Mouse (Mus musculus): ENCODE results near the gene Col27a1. TPM values are rescaled to one million over a fixed set of nuclear protein-coding genes. Genes with fewer than 3 reads are reported as not detected.

Col27a1 gene
- polyA plus RNA-seq, 1 experiment from 2014 or later = 20.5 TPM

DNA sequence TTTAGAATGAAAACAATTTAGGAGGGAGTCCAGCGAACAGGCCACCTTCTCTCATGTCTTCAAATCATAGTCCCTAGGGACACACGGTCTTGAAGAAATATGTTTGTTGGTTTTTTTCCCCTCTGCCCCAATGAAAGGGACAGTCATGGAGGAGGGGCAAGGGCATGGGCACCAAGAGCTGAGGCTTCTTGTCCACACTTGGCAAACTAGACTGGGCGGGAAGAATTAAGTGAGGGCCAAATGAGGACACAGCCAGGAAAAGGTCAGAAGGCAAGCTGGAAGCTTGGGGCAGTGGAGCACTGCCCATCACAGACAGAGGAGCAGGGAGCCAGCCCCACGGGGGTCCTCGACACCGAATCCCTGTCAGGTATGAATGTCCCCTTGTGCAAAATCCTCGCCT, 9.9 kb upstream of the Col27a1 start:
- Histone ChIP-seq H3K9me3 (no peaks in the 10 kb centered on the region), H3K4me2 (no peak overlapping the region), H3K27me3 (no peaks in the 10 kb centered on the region), H3K36me3 (no peaks in the 10 kb centered on the region), H3K9ac (replicated peaks) (no peak overlapping the region), H3K27ac (no peak overlapping the region), H3K4me1 (replicated peaks) (peaks cover 11% of the 10 kb centered on the region), H3K4me3 (replicated peaks) (no peak overlapping the region)
- no peak for ATAC-seq (ENCODE audit: insufficient number of reproducible peaks, insufficient read depth, low FRiP score, low TSS enrichment, low read depth)
- 87% methylated on average over 7 of the region's 7 CpGs for WGBS

DNA sequence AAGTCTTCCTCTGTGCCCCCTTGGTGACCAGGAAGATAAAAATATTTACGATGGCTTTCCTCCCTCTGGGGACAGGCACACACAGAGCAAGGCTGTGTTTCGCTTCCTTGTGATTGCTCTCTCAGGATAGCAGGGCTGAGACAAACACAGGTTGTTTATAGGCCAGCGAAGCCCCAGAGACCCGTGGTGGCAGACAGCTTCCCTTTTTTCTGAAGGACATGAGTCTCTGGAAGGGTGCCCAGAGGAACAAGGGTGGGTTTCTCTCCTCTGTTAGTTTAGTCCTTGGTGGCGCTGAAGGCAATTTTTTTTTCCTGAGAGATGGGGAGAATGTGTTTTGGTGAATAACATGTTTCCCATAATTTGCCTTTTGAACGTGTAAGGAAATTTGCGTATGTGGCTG, 8.2 kb upstream of the Col27a1 start:
- H3K9ac ChIP-seq (replicated peaks) = no peak overlapping the region
- 62% methylated on average over 7 of the region's 7 CpGs for WGBS
- no peak overlapping the region for H3K4me2 ChIP-seq
- no peak for ATAC-seq (ENCODE audit: insufficient number of reproducible peaks, insufficient read depth, low FRiP score, low TSS enrichment, low read depth)
- H3K9me3 ChIP-seq = no peaks in the 10 kb centered on the region
- no peaks in the 10 kb centered on the region for H3K27me3 ChIP-seq
- H3K4me1 ChIP-seq (replicated peaks) = peaks cover 11% of the 10 kb centered on the region
- H3K36me3 ChIP-seq = no peaks in the 10 kb centered on the region
- no peak overlapping the region for H3K4me3 ChIP-seq (replicated peaks)
- no peak overlapping the region for H3K27ac ChIP-seq

DNA sequence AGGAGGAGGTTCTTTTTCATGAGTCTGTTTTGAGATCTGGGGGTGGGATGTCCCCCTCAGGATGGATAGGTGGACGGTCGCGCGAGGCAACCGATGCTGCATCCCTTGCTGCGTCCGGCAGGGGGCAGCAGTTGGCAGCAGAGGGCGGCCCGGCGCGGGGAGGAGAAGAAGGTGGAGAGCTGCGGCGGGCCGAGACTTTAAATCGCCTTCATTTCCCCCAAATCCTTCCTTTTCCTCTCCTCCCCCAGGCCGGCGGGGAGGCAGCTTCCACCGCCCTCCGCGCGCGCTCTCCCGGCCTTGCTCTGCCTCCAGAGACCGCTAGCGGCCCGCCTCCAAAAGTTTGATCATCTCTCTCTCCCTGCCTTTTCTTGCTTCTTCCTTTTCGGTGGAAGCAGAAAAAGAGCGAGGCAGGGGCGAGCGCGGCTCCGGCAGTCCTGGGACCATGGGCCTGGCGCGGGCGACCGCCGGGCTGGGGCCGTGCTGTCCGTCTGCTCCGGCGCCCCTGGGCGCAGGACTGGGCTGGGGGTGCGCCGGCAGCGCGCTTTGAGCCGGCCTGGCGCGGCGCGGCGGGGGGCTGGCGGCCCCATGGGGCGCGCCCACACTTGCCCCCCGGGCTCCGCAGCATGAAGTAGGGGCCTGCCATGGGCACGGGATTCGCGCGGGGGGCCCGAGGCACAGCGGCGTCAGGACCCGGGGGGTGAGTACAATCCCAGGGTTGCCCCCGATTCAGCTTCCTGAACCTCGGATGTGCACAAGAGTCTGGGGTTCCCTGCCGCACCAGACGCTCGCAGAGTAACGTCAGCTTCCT, 1.6 kb downstream of the Col27a1 start:
- peak overlapping the region; percentile 95 for H3K4me2 ChIP-seq
- H3K9ac ChIP-seq (replicated peaks) = peak overlapping the region; percentile 96
- H3K4me3 ChIP-seq (replicated peaks) = peak overlapping the region; percentile 91
- WGBS = under 1% methylated on average over 71 of the region's 71 CpGs
- H3K36me3 ChIP-seq = peaks cover 9% of the 10 kb centered on the region; the same call in 1 of the 2 replicates
- H3K27me3 ChIP-seq = peaks cover 26% of the 10 kb centered on the region
- H3K9me3 ChIP-seq = no peaks in the 10 kb centered on the region
- ATAC-seq (ENCODE audit: insufficient number of reproducible peaks, insufficient read depth, low FRiP score, low TSS enrichment, low read depth) = 0 out of 2 replicates have a peak, but pooled peaks have one; percentile 2
- peaks cover 46% of the 10 kb centered on the region for H3K4me1 ChIP-seq (replicated peaks)
- peak overlapping the region; percentile 88 for H3K27ac ChIP-seq

DNA sequence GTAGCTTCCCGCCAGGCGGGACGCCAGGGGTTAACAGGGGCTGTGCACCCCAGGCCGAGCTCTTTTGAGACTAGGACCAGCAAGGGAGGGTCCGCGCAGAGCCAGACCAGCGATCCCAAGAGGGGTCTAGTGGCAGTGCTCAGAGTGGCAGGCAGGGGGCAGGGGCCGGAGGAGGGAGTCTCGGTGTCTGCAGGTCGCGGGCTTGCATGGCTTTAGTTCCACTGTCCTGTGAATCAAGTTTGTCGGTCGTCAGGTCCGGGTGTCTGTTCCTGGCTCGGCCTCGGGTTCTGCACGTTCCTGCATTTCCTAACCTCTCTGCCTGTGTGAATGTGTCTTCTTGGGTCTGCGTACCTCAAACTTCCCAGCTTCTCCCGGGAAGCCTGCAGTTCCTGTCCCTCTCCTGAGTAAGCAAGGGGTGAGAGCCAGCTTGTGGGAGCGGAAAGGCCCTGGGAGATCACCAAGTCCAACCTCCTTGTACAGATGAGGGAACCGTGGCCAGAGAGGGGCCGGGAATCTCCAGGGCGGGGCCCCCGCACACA, 2.3 kb downstream of the Col27a1 start:
- H3K4me2 ChIP-seq = peak overlapping the region; percentile 95
- peak overlapping the region; percentile 91 for H3K4me3 ChIP-seq (replicated peaks)
- 2% methylated on average over 24 of the region's 24 CpGs for WGBS
- no peaks in the 10 kb centered on the region for H3K9me3 ChIP-seq
- peak overlapping the region; percentile 96 for H3K9ac ChIP-seq (replicated peaks)
- H3K27me3 ChIP-seq = peaks cover 26% of the 10 kb centered on the region
- peaks cover 15% of the 10 kb centered on the region; the same call in 1 of the 2 replicates for H3K36me3 ChIP-seq
- H3K4me1 ChIP-seq (replicated peaks) = peaks cover 46% of the 10 kb centered on the region
- peak; percentile 44 for ATAC-seq (ENCODE audit: insufficient number of reproducible peaks, insufficient read depth, low FRiP score, low TSS enrichment, low read depth)
- peak overlapping the region; percentile 88 for H3K27ac ChIP-seq

DNA sequence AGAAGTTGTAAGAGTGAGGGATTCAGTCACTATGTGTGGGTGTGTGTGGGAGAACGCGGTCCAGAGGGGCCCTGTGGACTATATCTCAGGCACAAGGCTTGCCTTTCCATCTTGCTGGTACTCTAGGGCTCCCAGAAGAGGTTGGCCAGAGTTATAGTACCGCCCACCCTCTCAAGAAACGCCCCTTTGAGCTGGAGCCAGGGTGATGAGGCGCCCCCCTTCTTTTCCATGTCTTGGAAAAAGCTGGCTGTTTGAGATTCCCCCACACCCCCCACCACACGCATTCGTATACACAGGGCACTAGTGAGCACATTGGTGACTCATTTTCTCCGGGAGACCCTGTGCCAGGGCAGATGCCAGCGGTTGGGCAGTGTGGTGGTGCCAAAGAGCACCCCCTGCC, 2.8 kb downstream of the Col27a1 start:
- peaks cover 46% of the 10 kb centered on the region for H3K4me1 ChIP-seq (replicated peaks)
- H3K27ac ChIP-seq = peak overlapping the region; percentile 88; the same call in 1 of the 2 replicates
- ATAC-seq (ENCODE audit: insufficient number of reproducible peaks, insufficient read depth, low FRiP score, low TSS enrichment, low read depth) = peak; percentile 18
- peaks cover 20% of the 10 kb centered on the region for H3K36me3 ChIP-seq
- 31% methylated on average over 9 of the region's 9 CpGs for WGBS
- H3K9me3 ChIP-seq = no peaks in the 10 kb centered on the region
- peaks cover 23% of the 10 kb centered on the region for H3K27me3 ChIP-seq
- peak overlapping the region; percentile 91 for H3K4me3 ChIP-seq (replicated peaks)
- H3K9ac ChIP-seq (replicated peaks) = peak overlapping the region; percentile 96
- peak overlapping the region; percentile 95 for H3K4me2 ChIP-seq

DNA sequence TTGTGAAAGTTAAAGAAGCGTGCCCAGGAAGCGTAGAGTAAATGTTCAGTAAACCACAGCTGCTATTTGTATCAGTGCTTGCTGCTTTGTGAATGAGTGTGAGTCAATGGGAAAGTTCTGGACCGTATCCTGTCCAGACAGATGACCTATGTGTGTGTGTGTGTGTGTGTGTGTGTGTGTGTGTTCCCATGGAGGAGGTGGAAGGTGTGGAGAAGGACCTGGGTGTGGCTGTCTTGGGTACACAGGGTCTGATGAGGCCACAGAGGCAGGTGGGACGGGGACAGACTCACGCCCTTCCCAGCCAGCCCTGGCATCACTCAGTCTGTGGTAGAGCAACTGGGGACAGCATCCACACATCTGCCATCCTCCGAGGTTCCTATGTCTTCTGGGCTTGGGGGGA, 3.7 kb downstream of the Col27a1 start:
- Histone ChIP-seq H3K9me3 (no peaks in the 10 kb centered on the region), H3K4me2 (peak overlapping the region; percentile 95), H3K27me3 (peaks cover 17% of the 10 kb centered on the region), H3K4me1 (replicated peaks) (peaks cover 46% of the 10 kb centered on the region), H3K36me3 (peaks cover 30% of the 10 kb centered on the region), H3K9ac (replicated peaks) (peak overlapping the region; percentile 96; the same call in 1 of the 2 replicates), H3K27ac (0 out of 2 replicates have a peak overlapping the region, but pooled peaks have one; percentile 42), H3K4me3 (replicated peaks) (peak overlapping the region; percentile 91; the same call in 1 of the 2 replicates)
- ATAC-seq (ENCODE audit: insufficient number of reproducible peaks, insufficient read depth, low FRiP score, low TSS enrichment, low read depth) = no peak
- 85% methylated on average over 6 of the region's 6 CpGs for WGBS

DNA sequence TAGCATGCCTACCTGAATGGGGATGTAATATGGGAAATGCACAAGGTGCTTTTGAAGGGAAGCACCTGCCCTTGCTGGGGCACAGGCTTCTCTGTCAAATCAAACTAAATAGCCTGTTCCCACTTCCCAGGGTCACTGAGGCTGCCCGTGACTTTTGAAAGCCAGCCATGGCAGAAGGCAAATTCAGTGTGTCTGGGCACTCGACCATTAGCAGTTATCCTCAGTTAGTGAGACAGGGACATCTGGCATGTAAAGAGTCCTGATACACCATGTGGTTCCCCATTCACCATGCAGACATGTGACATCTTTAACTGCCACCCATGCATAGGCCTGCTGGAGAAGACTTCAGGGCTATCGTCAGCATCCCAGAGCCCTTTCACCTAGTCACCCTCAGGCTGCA, 5.3 kb downstream of the Col27a1 start:
- 88% methylated on average over 3 of the region's 3 CpGs for WGBS
- H3K4me1 ChIP-seq (replicated peaks) = peaks cover 39% of the 10 kb centered on the region
- ATAC-seq (ENCODE audit: insufficient number of reproducible peaks, insufficient read depth, low FRiP score, low TSS enrichment, low read depth) = no peak

DNA sequence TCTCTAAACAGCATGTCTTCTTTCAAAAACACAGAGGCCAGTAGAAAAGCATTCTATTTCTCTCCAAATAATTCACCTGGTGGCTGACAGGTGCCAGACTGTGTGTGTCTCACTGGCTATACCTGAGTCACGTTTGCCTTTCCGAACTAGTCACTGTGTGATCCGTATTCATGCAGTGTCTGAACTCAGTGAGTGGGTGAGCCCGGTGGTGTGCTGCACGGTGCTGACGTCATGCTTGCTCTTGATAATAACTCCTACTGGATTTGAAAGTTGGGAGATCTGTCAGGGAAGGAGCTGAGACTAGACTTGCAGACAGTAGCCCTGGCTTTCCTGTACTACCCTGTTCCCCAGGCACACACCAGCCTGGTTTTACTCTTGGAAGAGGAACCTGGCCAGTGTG, 5.8 kb downstream of the Col27a1 start:
- no peak for ATAC-seq (ENCODE audit: insufficient number of reproducible peaks, insufficient read depth, low FRiP score, low TSS enrichment, low read depth)
- Histone ChIP-seq H3K4me3 (replicated peaks) (no peak overlapping the region), H3K36me3 (peaks cover 51% of the 10 kb centered on the region), H3K9ac (replicated peaks) (no peak overlapping the region), H3K4me2 (no peak overlapping the region), H3K27ac (no peak overlapping the region), H3K4me1 (replicated peaks) (peaks cover 34% of the 10 kb centered on the region), H3K27me3 (peaks cover 1% of the 10 kb centered on the region; the same call in 1 of the 2 replicates), H3K9me3 (no peaks in the 10 kb centered on the region)
- 86% methylated on average over 6 of the region's 6 CpGs for WGBS

More for the DNA sequence above, 5.3 kb downstream of the Col27a1 start:
- no peak overlapping the region for H3K27ac ChIP-seq
- H3K9ac ChIP-seq (replicated peaks) = no peak overlapping the region
- H3K9me3 ChIP-seq = no peaks in the 10 kb centered on the region
- peaks cover 45% of the 10 kb centered on the region for H3K36me3 ChIP-seq
- no peak overlapping the region for H3K4me3 ChIP-seq (replicated peaks)
- H3K4me2 ChIP-seq = no peak overlapping the region
- peaks cover 7% of the 10 kb centered on the region; the same call in 1 of the 2 replicates for H3K27me3 ChIP-seq

DNA sequence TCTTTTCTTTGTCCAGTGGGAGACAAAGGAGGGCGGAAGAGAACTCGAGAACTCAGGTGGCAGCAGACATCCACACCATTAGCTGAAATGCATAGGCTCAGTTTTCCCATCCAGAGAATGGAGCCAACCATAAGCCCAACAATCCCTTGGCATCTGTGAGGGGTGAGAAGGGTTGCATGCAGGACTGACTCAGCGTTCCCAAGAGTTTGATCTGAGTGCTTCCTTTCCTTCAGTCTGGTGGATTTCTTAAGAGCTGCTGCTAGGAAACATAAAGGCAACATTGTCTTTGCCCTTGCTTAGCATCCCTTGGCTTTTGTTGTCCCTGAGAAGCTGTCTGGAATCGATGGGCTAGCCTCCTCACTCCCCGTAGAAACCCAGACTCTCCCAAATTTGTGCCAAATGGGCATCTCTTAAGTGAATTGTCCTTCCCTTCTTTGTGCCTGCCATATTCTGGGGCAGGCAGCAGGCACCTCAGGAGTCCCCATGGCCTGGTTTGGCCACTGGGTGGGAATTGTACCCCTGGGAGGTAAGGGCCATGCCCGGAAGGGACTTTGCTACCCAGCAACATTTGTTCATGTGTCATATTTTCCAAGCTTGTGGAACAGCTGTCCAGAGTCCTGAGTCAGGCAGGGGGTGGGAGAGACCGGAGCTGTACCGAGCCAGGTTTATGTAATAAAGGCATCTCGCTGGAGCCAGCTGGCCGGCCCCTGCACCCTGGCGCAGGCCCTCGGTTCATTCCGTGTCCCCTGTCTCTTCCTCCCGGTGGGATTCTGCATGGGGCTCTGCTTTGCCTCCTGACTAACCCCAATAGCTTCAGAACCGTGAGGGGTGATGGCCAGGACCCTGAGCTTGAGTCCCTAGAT, 7.5 kb downstream of the Col27a1 start:
- Histone ChIP-seq H3K4me1 (replicated peaks) (peaks cover 39% of the 10 kb centered on the region), H3K27ac (no peak overlapping the region), H3K27me3 (no peaks in the 10 kb centered on the region), H3K9ac (replicated peaks) (no peak overlapping the region), H3K4me3 (replicated peaks) (no peak overlapping the region), H3K4me2 (no peak overlapping the region), H3K9me3 (no peaks in the 10 kb centered on the region), H3K36me3 (peaks cover 68% of the 10 kb centered on the region)
- no peak for ATAC-seq (ENCODE audit: insufficient number of reproducible peaks, insufficient read depth, low FRiP score, low TSS enrichment, low read depth)
- WGBS = 89% methylated on average over 15 of the region's 15 CpGs

DNA sequence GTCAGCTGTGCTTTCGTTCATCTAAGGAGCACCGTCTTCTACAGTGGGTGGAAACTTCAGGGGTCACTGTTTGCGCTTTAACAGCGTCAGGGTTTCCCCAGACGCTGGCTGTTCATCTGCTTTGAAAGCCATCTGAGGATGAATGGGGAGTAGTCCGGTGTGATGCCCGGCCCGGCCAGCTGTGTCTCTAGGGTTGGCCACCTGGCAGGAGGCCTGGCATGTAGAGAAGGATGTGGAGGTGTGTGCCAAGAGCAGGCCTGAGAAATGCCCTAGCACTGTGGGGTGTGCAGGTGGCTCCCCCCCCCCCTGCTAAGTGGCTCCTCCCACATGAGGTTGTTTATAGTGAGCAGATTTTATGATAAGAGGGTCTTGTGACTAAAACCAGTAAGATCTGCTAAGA, 8.4 kb downstream of the Col27a1 start:
- Histone ChIP-seq H3K4me3 (replicated peaks) (no peak overlapping the region), H3K4me2 (no peak overlapping the region), H3K9ac (replicated peaks) (no peak overlapping the region), H3K27me3 (no peaks in the 10 kb centered on the region), H3K27ac (no peak overlapping the region), H3K9me3 (no peaks in the 10 kb centered on the region), H3K4me1 (replicated peaks) (peaks cover 37% of the 10 kb centered on the region), H3K36me3 (peaks cover 75% of the 10 kb centered on the region)
- 82% methylated on average over 8 of the region's 8 CpGs for WGBS
- no peak for ATAC-seq (ENCODE audit: insufficient number of reproducible peaks, insufficient read depth, low FRiP score, low TSS enrichment, low read depth)

DNA sequence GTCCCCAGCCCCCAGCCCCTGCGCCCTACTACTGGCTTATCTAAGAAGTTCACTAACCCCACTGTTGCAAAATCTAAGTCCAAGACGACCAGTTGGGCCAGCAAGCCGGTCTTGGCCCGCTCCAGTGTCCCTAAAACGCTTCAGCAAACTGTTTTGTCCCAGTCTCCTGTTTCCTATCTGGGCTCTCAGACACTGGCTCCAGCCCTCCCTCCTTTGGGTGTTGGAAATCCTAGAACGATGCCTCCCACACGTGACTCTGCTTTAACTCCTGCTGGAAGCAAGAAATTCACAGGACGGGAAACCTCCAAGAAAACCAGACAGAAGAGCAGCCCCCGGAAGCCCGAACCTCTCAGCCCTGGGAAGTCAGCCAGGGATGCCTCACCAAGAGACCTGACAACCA, 11.6 kb downstream of the Col27a1 start:
- no peak overlapping the region for H3K9ac ChIP-seq (replicated peaks)
- WGBS = 87% methylated on average over 10 of the region's 10 CpGs
- H3K9me3 ChIP-seq = no peaks in the 10 kb centered on the region
- H3K4me3 ChIP-seq (replicated peaks) = no peak overlapping the region
- peaks cover 78% of the 10 kb centered on the region for H3K36me3 ChIP-seq
- peaks cover 40% of the 10 kb centered on the region for H3K4me1 ChIP-seq (replicated peaks)
- no peak overlapping the region for H3K4me2 ChIP-seq
- H3K27me3 ChIP-seq = no peaks in the 10 kb centered on the region
- H3K27ac ChIP-seq = peak overlapping the region; percentile 50; the same call in 1 of the 2 replicates
- no peak for ATAC-seq (ENCODE audit: insufficient number of reproducible peaks, insufficient read depth, low FRiP score, low TSS enrichment, low read depth)

All from limb, embryonic 12.5 days (tissue).